Comparison of ENCODE assay signal across 12 mouse cellular contexts in genomic region chr12:55461767-55462166, GRCm38 (mm10). TPM values are rescaled to one million over a fixed set of nuclear protein-coding genes. Genes with fewer than 3 reads are reported as not detected.
A peak's percentile ranks its signal among the peaks of the same experiment; 100 is the strongest.
DNase-seq lines count a peak whose midpoint lies in the region; ATAC-seq and TF ChIP-seq lines count a peak whose summit lies in the region.
"Had no signal": no experiment of that assay in that cellular context is flagged by ENCODE, and none has a peak within 500 bp of the region (broad histone marks: within the 10 kb centered on the region; RNA-seq: fewer than 3 reads in every experiment).

No protein-coding gene starts in this region.

- no peak overlapping the region for H3K9ac ChIP-seq in embryonic facial prominence, embryonic 12.5 days
- H3K9ac ChIP-seq in neural tube, embryonic 15.5 days (replicated peaks), result no peak overlapping the region
- H3K9ac ChIP-seq in limb, embryonic 11.5 days (ENCODE audit: low read length), result no peak overlapping the region; the same call in 1 of the 2 replicates
- H3K9ac ChIP-seq in stomach, embryonic 16.5 days (ENCODE audit: low read length), result no peak overlapping the region
- no peak overlapping the region for H3K9ac ChIP-seq in hindbrain, postnatal 0 days (replicated peaks; ENCODE audit: low read length)
- H3K9ac ChIP-seq: midbrain, embryonic 15.5 days had no signal

- WGBS in embryonic facial prominence, embryonic 12.5 days, result 48% methylated on average over 6 of the region's 6 CpGs
- WGBS in embryonic facial prominence, embryonic 10.5 days, result 84% methylated on average over 6 of the region's 6 CpGs
- WGBS in neural tube, embryonic 15.5 days, result 68% methylated on average over 6 of the region's 6 CpGs
- WGBS in limb, embryonic 11.5 days, result 79% methylated on average over 6 of the region's 6 CpGs
- 37% methylated on average over 6 of the region's 6 CpGs for WGBS in stomach, embryonic 16.5 days
- 65% methylated on average over 6 of the region's 6 CpGs for WGBS in hindbrain, postnatal 0 days

- no peaks in the 10 kb centered on the region for H3K9me3 ChIP-seq in embryonic facial prominence, embryonic 12.5 days
- H3K9me3 ChIP-seq in embryonic facial prominence, embryonic 10.5 days, result no peaks in the 10 kb centered on the region
- H3K9me3 ChIP-seq in neural tube, embryonic 15.5 days (replicated peaks), result no peaks in the 10 kb centered on the region
- no peaks in the 10 kb centered on the region for H3K9me3 ChIP-seq in limb, embryonic 11.5 days (ENCODE audit: control insufficient read depth, low read length)
- H3K9me3 ChIP-seq in stomach, embryonic 16.5 days (replicated peaks; ENCODE audit: control insufficient read depth, low read length), result no peaks in the 10 kb centered on the region
- H3K9me3 ChIP-seq in hindbrain, postnatal 0 days (ENCODE audit: low read length), result no peaks in the 10 kb centered on the region
- H3K9me3 ChIP-seq: hindbrain, embryonic 10.5 days; midbrain, embryonic 15.5 days had no signal

- H3K27ac ChIP-seq in embryonic facial prominence, embryonic 12.5 days, result peak overlapping the region; percentile 78
- H3K27ac ChIP-seq in embryonic facial prominence, embryonic 10.5 days (replicated peaks), result no peak overlapping the region
- H3K27ac ChIP-seq in neural tube, embryonic 15.5 days (replicated peaks), result 0 out of 2 replicates have a peak overlapping the region, but pooled peaks have one; percentile 13
- peak overlapping the region; percentile 56; the same call in 1 of the 2 replicates for H3K27ac ChIP-seq in limb, embryonic 11.5 days (replicated peaks; ENCODE audit: low read depth, low read length)
- H3K27ac ChIP-seq in stomach, embryonic 16.5 days (ENCODE audit: low read length), result peak overlapping the region; percentile 85
- no peak overlapping the region for H3K27ac ChIP-seq in hindbrain, postnatal 0 days
- H3K27ac ChIP-seq: hindbrain, embryonic 10.5 days; midbrain, embryonic 15.5 days had no signal

- no peak for ATAC-seq in embryonic facial prominence, embryonic 12.5 days (ENCODE audit: insufficient number of reproducible peaks, insufficient read depth, low FRiP score, low TSS enrichment)
- no peak for ATAC-seq in neural tube, embryonic 15.5 days (ENCODE audit: low FRiP score)
- peak; percentile 36; the same call in 1 of the 2 replicates for ATAC-seq in limb, embryonic 11.5 days (ENCODE audit: insufficient number of reproducible peaks, low FRiP score, low TSS enrichment, low read depth)
- ATAC-seq in stomach, embryonic 16.5 days (ENCODE audit: insufficient read depth, low FRiP score), result peak; percentile 46; the same call in 1 of the 2 replicates
- ATAC-seq in hindbrain, postnatal 0 days, result no peak
- ATAC-seq: midbrain, embryonic 15.5 days had no signal

- no peak overlapping the region for H3K4me2 ChIP-seq in embryonic facial prominence, embryonic 12.5 days (replicated peaks)
- no peak overlapping the region for H3K4me2 ChIP-seq in neural tube, embryonic 15.5 days
- H3K4me2 ChIP-seq in limb, embryonic 11.5 days (ENCODE audit: low read depth, severe bottlenecking), result no peak overlapping the region
- no peak overlapping the region for H3K4me2 ChIP-seq in stomach, embryonic 16.5 days (ENCODE audit: low read depth, low read length)
- H3K4me2 ChIP-seq in hindbrain, postnatal 0 days (ENCODE audit: low read depth, low read length), result no peak overlapping the region
- H3K4me2 ChIP-seq: midbrain, embryonic 15.5 days had no signal

- no peaks in the 10 kb centered on the region for H3K27me3 ChIP-seq in embryonic facial prominence, embryonic 12.5 days
- H3K27me3 ChIP-seq in embryonic facial prominence, embryonic 10.5 days (replicated peaks; ENCODE audit: low read depth, poor library complexity, severe bottlenecking), result peaks cover 7% of the 10 kb centered on the region; the same call in 1 of the 2 replicates
- H3K27me3 ChIP-seq in neural tube, embryonic 15.5 days (replicated peaks), result no peaks in the 10 kb centered on the region
- no peaks in the 10 kb centered on the region for H3K27me3 ChIP-seq in limb, embryonic 11.5 days (ENCODE audit: control insufficient read depth, insufficient read depth, low read length)
- H3K27me3 ChIP-seq in stomach, embryonic 16.5 days (ENCODE audit: control insufficient read depth, insufficient read depth, low read length), result no peaks in the 10 kb centered on the region
- H3K27me3 ChIP-seq in hindbrain, postnatal 0 days (ENCODE audit: insufficient read depth, low read length), result no peaks in the 10 kb centered on the region
- H3K27me3 ChIP-seq: midbrain, embryonic 15.5 days had no signal

- H3K4me1 ChIP-seq in embryonic facial prominence, embryonic 12.5 days, result peaks cover 43% of the 10 kb centered on the region
- peaks cover 43% of the 10 kb centered on the region for H3K4me1 ChIP-seq in embryonic facial prominence, embryonic 10.5 days
- peaks cover 40% of the 10 kb centered on the region for H3K4me1 ChIP-seq in neural tube, embryonic 15.5 days
- peaks cover 15% of the 10 kb centered on the region; the same call in 1 of the 2 replicates for H3K4me1 ChIP-seq in limb, embryonic 11.5 days (ENCODE audit: control insufficient read depth, insufficient read depth, low read length)
- peaks cover 55% of the 10 kb centered on the region for H3K4me1 ChIP-seq in stomach, embryonic 16.5 days (ENCODE audit: control insufficient read depth, insufficient read depth, low read length)
- peaks cover 36% of the 10 kb centered on the region for H3K4me1 ChIP-seq in hindbrain, postnatal 0 days (ENCODE audit: insufficient read depth, low read length)

- no peak overlapping the region for H3K4me3 ChIP-seq in embryonic facial prominence, embryonic 12.5 days
- no peak overlapping the region for H3K4me3 ChIP-seq in embryonic facial prominence, embryonic 10.5 days
- no peak overlapping the region for H3K4me3 ChIP-seq in neural tube, embryonic 15.5 days (replicated peaks)
- H3K4me3 ChIP-seq in limb, embryonic 11.5 days (ENCODE audit: low read depth, low read length), result no peak overlapping the region
- H3K4me3 ChIP-seq in stomach, embryonic 16.5 days (replicated peaks; ENCODE audit: low read length), result no peak overlapping the region
- H3K4me3 ChIP-seq in hindbrain, postnatal 0 days (ENCODE audit: low read length), result no peak overlapping the region
- H3K4me3 ChIP-seq: hindbrain, embryonic 10.5 days; midbrain, embryonic 15.5 days had no signal

- no peaks in the 10 kb centered on the region for H3K36me3 ChIP-seq in embryonic facial prominence, embryonic 12.5 days
- H3K36me3 ChIP-seq in embryonic facial prominence, embryonic 10.5 days (replicated peaks), result no peaks in the 10 kb centered on the region
- H3K36me3 ChIP-seq in neural tube, embryonic 15.5 days, result no peaks in the 10 kb centered on the region
- no peaks in the 10 kb centered on the region for H3K36me3 ChIP-seq in limb, embryonic 11.5 days (ENCODE audit: control insufficient read depth, insufficient read depth, low read length)
- H3K36me3 ChIP-seq in stomach, embryonic 16.5 days (ENCODE audit: control insufficient read depth, insufficient read depth, low read length), result no peaks in the 10 kb centered on the region
- no peaks in the 10 kb centered on the region for H3K36me3 ChIP-seq in hindbrain, postnatal 0 days (ENCODE audit: insufficient read depth, low read length)
- H3K36me3 ChIP-seq: hindbrain, embryonic 10.5 days; midbrain, embryonic 15.5 days had no signal

- DNase-seq in embryonic facial prominence, embryonic 10.5 days (ENCODE audit: low spot score), result no peak
- DNase-seq in neural tube, embryonic 10.5 days (ENCODE audit: extremely low spot score, low spot score), result no peak
- DNase-seq in limb, embryonic 11.5 days (ENCODE audit: low spot score), result no peak
- DNase-seq in hindbrain, postnatal 0 days (ENCODE audit: low spot score), result no peak
- no peak for DNase-seq in frontal cortex, adult 2 months (ENCODE audit: extremely low spot score in 1 of 2, low spot score in 1 of 2)
- DNase-seq: kidney, adult 9 months; layer of hippocampus, adult 9-11 months had no signal

- no peak for TF ChIP-seq CTCF in hindbrain, postnatal 0 days (IDR thresholded peaks at IDR 0.05; ENCODE audit: low read depth)

RNA-seq across cellular contexts. Expression of gene Nfkbia, which starts 30.7 kb away (rescaled TPM):
- polyA plus RNA-seq in embryonic facial prominence, embryonic 12.5 days (2016; fragmentation: Nextera tagmentation; extraction: Ambion mirVana), result 76.8 and 78.3 TPM in 2 replicates
- polyA plus RNA-seq in embryonic facial prominence, embryonic 10.5 days (2016; fragmentation: Nextera tagmentation; extraction: Ambion mirVana), result 44.6 and 55.2 TPM in 2 replicates
- polyA plus RNA-seq in neural tube, embryonic 15.5 days (2015; fragmentation: Nextera tagmentation; extraction: Ambion mirVana), result 60.2 and 92.7 TPM in 2 replicates
- polyA plus RNA-seq in limb, embryonic 11.5 days (2014; fragmentation: Nextera tagmentation; extraction: Ambion mirVana), result 65.1 and 70.4 TPM in 2 replicates
- 86.6 and 93.5 TPM in 2 replicates for polyA plus RNA-seq in stomach, embryonic 16.5 days (2015; fragmentation: Nextera tagmentation; extraction: Ambion mirVana)
- 52.4 and 79.0 TPM in 2 replicates for total RNA-seq in hindbrain, postnatal 0 days (2014; rRNA removed)
- 81.5 and 86.6 TPM in 2 replicates for polyA plus RNA-seq in hindbrain, postnatal 0 days (2015; fragmentation: Nextera tagmentation; extraction: Ambion mirVana)
- 36.4 and 41.8 TPM in 2 replicates for polyA plus RNA-seq in frontal cortex, adult 2 months (2012; rRNA removed)

Comparison
In these comparisons a context has a peak if more than half of its experiments do, and no peak if none do; other contexts are left out.
1. H3K27ac ChIP-seq: peak in embryonic facial prominence, embryonic 12.5 days (single experiment), neural tube, embryonic 15.5 days (single experiment), limb, embryonic 11.5 days (single experiment) and stomach, embryonic 16.5 days (single experiment); none in embryonic facial prominence, embryonic 10.5 days (single experiment) and hindbrain, postnatal 0 days (single experiment).
2. ATAC-seq: peak in limb, embryonic 11.5 days (single experiment) and stomach, embryonic 16.5 days (single experiment); none in embryonic facial prominence, embryonic 12.5 days (single experiment), neural tube, embryonic 15.5 days (single experiment) and hindbrain, postnatal 0 days (single experiment).